Mouse (Mus musculus) mouse embryonic stem cell (cell line): ENCODE measurements around the gene Crtam.

Experiments used
- in situ Hi-C, 2 experiments: fragments of 300-500 bp; cut with MboI; formaldehyde crosslinking; loops; 1 replicate in 1 of 2; 3 replicates in 1 of 2; pipeline ENCODE4 v1.14.3; 2019 to 2020; ENCODE audit warnings: low sequenced_read_pairs in 2 of 2, low pct_unique_long_range_greater_than_20kb in 1 of 2, mixed read lengths in 1 of 2; ENCODE audit not compliant: unreplicated experiment in 1 of 2

Crtam gene

DNA sequence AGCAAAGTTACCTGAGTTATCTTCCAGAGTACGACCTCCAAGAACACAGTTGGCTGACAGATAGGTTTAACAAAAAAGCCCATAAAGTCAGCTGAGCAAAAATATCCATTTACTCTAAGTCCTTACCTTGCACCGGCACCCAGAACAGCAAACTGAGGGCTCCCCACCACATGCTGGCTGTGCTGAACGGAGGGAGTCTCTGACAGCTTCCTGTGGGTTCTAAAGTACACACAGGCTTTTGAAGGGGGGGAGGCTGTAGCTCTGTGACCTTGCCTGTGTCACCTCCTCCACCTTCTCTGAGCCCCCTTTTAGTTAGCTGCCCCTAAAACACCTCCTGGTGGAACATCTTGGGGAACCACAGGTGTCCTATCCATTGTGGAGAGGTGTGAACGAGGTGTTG lies at the start of gene Crtam:
Gene Crtam, minus strand, starts transcription at position 214 of the 400 bp plus-strand sequence.
- in situ Hi-C loops = no loop called here

DNA sequence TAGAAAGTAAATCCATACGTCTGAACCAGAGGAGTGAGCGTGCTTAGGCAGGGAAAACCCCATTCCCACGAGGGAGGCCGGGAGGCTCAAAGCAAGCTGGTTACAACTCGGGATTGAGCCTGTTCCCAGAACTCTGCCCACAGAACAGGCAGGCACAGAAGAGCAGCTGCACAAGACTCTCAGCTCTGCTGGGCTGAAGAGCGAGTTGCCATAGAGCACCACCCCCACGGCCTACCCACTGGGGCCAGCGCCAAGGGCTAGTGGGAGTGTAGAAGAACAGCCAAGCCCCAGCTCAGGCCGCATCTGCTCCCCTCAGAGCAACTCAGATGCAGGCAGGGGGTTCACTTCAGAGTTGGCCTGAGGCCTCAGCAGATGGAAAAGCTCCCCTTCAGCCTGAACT lies 49.7 kb upstream of the Crtam start:
- in situ Hi-C loops = no loop called here

DNA sequence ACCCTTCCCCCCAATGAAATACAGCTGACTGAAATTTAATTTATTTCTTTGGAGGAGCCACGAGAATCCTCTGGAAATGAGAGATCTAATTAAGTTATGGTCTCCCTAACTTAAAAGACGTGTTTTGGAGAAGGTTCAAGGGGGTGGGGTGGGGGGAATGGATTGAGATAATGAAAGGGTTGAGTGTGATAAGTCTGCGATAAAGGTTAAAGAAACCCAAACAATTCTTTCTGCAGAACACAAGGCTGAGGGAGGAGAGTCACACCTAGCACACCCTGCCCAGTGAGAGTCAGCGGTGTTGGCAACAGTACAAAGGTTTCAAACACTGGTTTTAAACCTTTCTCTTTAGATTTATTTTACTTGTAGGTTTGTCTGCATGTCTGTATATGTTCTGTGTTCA lies 49.0 kb upstream of the Crtam start:
- in situ Hi-C loops = no loop called here

DNA sequence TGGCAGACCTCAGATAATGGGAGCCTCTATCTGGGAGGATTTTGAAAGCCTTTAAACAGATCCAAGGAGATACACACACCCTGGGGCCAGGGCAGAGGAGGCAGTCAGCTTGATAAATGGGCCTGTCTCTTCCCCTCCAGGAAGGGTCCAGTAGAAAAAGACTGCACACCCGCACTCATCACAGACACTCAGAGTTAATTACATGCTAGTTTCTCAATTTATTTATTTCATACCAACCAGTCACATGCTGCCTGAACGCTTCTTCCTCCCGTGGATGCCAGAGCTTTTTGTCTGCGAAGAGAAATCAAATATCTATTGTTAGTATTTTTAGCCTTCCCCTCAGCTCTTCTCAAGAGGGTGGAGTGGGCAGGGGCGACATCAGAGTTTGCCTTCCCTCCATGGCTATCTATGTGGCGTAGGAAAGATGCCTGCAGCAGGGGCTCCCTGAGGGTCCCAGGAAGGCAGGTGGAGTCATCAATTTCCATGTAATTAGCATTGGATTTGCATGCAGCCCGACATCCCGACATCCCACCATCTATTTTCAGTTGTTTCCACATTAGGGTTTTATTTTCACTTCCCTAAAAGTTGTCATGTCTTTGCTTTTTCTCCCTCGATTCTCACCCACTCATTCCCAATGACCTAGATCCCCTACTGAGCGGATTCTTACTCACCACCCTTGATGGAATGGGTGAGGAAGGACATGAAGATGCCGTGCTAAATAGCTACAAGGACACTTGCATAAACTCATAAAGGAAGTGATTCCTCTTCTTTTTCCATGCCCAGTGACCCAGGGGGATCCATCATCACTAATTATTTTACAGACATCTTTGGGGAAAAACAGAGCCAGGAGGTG lies 46.9 kb upstream of the Crtam start:
- in situ Hi-C loops = no loop called here

DNA sequence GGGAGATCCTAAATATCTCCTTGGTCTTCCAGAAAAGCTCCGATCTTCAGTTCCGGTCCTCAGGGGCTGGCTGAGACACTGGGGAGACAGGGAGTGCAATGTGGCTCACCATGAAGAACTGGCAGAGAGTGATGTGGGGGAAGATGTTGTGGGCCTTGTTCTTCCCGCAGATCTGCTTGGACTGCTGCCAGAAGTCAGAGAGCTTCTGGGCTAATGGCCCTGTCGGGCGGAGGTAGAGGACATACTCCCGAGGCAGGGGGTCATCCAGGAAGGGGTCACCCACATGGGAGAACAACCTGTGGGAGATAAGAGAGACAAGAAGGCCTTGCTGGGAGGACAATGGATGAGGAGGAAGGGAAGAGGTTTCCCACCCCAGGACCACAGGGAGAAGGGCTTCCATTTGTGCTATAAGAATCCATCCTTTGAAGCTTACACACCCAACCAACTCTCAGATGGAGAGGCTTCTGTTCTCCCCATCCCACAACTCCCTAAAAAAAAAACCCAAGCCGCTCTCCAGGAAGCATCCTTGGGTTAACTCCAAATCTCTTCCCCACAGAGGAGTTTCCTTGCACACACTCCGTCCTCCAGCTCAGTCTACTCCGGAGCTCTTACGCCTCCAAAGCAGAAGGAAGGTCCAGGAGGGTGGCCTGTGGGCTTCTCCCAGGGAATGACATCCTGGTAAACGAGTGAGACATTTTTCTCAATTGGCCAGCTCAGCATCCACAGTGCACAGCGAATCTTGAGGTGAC lies 46.1 kb upstream of the Crtam start:
- in situ Hi-C loops = no loop called here

DNA sequence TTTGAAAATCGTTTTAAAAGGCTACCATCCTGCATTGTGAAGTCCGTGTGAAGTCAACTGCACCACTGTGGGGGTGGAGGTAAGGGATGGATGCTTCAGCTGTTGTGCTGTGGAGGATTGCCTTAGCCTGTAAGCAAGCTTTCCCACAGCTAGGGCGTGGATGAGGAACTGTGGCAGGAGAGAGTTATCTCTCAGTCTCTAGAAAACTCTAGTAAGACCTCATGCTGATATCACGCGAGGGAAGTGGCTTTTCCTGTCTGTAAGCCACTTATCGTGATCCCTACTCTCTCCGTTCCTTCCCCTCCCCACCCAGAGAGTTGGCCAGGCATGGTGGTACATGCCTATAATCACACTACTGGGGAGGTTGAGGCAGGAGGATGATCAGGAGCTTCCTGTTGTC lies 44.9 kb upstream of the Crtam start:
- in situ Hi-C loops = loop anchor here (5.0 to 25.0 kb wide), 2 partner anchors 138 to 143 kb away; no protein-coding TSS in a partner anchor

DNA sequence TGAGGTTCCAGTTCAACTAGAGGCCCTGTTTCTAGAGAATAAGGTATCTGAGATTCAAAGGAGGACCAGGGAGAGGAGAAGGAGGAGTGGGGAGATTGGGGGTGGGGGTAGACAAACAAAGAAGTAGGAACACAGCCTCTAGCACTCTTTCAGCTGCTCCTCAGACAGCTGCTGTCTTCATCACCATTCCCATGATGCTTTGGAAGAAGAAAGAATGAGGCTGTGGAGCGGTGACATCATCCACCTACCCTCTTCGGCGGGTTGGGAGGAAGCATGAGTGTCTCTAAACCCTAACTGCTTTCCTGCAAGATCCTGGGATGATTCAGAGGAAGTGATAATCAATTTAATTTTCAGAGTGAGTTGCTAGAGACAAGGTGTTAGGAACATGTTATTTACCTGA lies 44.4 kb upstream of the Crtam start:
- in situ Hi-C loops = loop anchor here (5.0 to 25.0 kb wide), 2 partner anchors 138 to 143 kb away; no protein-coding TSS in a partner anchor

DNA sequence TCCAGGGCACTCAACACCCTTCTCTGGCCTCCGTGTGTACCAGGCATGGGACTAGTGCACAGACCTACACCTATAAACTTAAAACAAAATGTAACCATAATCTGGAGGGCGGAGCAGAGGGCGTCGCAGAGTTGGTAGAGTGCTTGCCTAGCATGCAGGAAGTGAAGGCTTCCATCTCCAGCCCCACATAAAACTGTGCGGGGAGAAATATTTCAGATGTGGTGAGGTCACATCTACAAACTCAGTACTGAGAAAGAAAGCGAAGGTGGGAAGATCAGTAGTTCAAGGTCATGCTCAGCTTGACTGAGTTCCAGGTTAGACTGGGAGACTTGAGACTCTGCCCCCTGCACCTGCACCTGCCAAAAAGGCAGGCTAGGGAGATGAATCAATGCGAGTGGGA lies 43.8 kb upstream of the Crtam start:
- in situ Hi-C loops = loop anchor here (5.0 to 25.0 kb wide), 2 partner anchors 139 to 144 kb away; no protein-coding TSS in a partner anchor

DNA sequence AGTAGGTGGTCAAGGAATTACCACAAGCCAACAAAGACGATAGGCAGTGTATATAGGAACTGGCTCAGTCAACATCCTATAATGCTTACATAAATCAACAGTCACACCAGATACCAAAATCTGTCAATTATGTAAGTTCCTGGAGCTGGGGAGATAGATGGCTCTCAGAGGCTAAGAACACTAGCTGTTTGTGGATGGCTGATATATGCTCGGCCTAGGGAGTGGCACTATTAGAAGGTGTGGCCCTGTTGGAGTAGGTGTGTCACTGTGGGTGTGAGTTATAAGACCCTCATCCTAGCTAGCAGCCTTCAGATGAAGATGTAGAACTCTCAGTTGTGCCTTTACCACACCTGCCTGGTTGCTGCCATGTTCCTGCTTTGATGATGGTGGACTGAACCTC lies 43.2 kb upstream of the Crtam start:
- in situ Hi-C loops = loop anchor here (5.0 to 25.0 kb wide), 2 partner anchors 140 to 145 kb away; no protein-coding TSS in a partner anchor

DNA sequence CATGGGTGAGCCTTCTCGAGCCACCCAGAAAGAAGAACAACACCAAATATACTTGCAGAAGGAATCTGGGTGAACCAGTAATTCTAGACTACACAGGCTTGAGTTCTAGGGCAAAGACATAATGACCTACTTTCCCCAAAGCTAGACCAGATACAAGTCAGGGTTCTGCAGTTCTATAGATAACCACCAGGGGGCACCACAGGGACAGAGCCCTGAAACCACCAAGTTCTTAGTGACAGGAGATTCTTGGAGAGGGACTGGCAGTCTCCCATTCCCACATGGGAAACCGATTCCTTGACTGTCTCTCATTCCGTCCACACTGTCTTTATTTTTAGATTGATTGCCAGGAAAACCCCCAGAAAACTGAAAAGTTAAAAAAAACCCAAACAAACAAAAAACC lies 40.2 kb upstream of the Crtam start:
- in situ Hi-C loops = loop anchor here (5.0 to 25.0 kb wide), 2 partner anchors 143 to 148 kb away; no protein-coding TSS in a partner anchor

DNA sequence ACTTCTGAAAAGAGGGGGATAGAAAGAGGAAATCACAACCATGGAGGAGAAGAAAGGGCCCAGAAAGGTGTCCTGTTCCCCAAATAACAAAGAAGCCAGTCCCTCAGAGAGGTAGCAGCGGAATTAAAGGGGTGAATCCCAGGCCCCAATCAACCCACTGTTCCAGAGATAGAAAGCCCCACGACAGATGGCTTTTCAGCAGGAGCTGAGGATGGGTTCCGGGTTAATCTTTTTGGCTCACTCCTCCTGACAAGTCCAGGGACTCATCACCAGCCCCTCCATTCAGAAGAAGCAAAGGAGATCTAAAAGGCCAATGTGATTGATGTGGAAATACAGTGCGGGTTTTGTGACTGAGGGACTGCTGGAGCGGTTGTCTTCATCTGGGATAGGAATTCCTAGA lies 39.2 kb upstream of the Crtam start:
- in situ Hi-C loops = loop anchor here in 1 of 2 experiments (25.0 kb wide), 1 partner anchor 144 kb away; no protein-coding TSS in a partner anchor

DNA sequence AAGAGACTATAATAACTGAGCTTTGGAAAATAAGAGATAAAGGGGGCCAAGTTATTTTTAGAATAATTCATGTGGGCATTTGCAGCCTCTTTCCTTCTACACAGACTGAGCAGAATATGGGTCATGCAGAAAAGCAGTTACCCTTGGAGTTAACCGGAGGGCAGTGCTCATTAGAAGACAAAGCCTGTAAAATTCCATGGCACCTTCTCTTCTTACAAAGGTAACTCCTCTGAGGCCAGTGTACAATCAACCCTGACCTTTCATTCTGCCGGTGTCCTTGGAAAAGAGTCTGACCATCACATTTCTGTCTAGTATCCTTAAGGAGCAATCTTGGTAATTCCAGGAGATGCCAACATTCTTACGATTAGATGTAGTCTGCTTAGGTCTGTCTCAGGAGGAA lies 37.0 kb upstream of the Crtam start:
- in situ Hi-C loops = loop anchor here in 1 of 2 experiments (25.0 kb wide), 1 partner anchor 146 kb away; no protein-coding TSS in a partner anchor

DNA sequence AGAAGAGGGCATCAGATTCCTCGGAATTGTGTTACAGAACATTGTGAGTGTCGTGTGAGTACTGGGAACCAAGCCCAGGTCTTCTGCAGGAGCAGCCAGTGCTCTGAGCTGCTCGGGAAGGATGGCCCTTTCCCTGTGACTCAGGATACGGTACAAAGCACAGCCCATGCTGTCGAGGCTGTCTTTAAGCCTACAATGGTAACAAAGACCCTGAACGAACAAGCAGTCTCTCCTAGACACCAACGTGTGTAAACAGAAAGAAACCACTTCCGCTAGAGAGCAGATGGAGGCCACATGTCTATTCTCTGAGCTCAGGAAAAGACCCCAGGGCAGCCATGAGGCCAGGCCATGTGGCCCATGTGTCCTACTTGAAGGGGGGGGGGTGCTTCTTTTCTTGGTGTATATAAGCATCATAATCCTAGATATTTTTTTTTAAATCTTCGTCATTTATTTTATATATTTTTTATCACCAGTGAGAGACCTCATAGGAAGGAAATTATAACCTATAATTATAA lies 33.8 kb upstream of the Crtam start:
- in situ Hi-C loops = loop anchor here in 1 of 2 experiments (25.0 kb wide), 1 partner anchor 149 kb away; no protein-coding TSS in a partner anchor

DNA sequence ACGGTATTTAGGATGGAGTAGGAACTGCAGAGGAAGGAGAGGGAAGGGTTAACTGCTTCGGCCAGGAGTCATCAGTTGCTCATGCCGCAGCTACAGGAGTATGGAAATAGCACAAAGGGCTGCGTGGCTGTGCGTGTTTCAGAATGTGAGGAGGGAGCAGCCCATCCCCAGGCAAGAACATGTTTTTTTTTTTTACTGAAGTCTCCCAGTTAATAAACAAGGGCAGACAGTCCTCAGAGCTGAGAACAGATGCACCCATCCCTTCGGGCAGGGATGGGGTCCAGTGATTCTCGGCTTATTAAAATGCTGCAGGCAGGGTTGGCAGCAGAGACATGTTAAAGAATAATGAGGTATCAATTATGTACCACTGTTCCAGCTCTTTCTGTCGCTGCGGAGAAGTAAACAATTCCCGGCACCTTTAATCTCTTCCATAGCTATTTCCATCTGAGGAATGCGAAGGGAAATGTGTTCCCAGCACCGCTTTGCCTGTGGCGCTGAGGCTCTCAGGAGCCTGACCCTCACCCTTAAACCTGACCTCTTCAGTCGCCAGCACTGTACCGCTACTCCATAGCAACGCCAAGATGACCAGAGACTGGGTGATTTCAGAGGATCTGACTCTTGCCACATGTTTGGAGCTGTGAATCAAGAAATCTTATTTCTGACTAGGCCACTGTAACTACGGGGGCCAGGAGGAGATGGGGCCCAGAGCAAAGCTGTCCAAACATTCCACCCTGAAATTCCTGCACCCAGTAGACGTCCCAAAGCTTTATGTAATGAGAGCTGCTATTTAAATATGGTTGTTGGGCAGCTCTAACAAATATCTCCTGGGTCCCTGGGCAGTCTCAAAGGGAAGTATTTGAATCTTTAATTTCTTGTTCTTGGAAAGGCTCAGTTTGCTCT lies 27.4 kb upstream of the Crtam start:
- in situ Hi-C loops = loop anchor here in 1 of 2 experiments (25.0 kb wide), 1 partner anchor 155 kb away; no protein-coding TSS in a partner anchor

DNA sequence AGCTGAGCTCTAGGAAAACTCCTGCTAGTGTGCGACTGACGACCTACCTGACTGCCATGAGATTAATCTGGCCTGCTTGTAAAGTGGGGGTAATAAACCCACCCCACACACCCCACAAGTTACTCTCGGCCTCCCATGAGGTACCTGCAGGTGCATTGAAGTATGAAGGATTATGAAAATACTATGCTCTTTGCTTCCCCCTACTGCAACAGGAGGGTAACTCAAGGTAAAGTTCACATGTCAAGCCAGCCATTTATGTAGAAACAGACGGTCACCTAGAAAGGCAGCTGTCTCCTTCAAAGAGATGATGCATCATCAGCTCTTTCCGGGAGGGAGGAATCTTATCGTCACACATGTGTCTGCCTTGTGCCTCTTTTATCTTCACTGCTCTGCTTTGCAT lies 25.4 kb upstream of the Crtam start:
- in situ Hi-C loops = loop anchor here in 1 of 2 experiments (25.0 kb wide), 1 partner anchor 157 kb away; no protein-coding TSS in a partner anchor

DNA sequence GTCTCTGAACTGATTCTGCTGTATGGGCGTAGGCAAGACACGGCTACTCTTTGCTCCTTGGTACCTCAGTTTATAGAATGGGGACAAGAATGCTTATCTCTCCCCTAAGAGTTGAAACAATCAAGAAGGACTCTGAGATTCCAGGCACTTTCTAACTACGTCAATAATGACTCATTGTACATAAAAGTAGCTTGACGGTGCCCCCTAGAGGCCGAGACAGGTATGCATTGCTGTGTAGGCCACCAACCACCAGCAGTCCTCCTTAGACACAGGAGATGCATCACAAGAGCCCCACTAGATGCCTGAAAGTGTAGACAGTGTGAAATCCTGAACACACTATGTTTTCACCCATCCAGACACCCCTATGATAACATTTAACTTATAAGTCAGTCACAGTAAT lies 24.0 kb upstream of the Crtam start:
- in situ Hi-C loops = loop anchor here in 1 of 2 experiments (25.0 kb wide), 1 partner anchor 159 kb away; no protein-coding TSS in a partner anchor

DNA sequence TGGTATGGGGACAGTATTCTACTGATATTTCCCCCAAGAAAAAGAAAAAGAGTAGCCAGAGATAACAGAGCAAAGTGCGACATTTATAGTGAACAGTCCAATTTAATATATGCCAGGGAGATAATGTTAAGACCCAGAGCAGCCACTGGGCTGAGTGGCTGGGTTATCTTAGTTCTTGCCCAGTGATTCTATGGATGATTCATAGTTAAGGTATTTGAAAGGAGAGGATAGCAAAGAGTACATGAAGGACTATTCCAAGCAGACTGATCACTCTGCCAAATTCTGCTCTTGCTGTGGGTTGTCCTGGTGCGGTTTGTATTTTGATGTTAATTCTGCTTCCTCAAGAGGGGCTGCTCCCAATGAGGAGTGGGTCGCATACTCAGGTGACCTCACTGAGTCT lies 17.3 kb upstream of the Crtam start:
- in situ Hi-C loops = no loop called here

DNA sequence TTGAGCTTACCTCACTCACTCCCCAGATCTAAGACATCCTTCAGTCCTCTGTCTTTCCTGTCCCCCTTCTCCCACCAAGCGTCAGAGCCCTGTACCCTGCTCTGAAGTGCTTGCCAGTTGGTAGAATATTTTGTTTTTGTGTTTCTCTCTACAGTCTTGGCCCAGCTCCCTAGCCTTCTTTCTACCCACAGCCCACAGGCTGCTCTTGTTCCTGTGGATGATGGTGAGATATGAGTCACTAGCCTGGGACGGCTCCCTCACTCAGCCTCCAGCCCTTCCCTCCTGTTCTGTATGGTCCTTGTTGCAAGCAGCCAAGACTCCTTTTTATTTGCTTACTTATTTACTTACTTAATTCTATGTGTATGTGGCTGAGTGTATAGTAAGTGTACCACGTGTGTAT lies 16.1 kb upstream of the Crtam start:
- in situ Hi-C loops = no loop called here
